In the genomic region with DNA sequence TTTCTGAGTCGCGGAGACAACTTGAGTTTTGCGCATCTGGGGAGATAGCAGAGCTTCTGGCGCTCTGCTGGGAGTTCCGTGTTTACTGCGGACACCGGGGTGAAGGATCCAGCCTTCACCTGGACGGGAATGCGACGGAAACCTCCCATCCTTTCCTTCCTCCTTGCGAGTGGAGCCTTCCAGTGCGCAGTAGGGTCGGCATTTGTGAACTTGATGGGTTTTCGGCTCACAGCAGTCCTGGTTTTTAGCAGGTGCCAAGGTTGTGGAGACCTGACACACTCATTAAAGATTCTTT, we compare ENCODE assay signal across 7 mouse cellular contexts. TPM values are rescaled to one million over a fixed set of nuclear protein-coding genes. Genes with fewer than 3 reads are reported as not detected.
A peak's percentile ranks its signal among the peaks of the same experiment; 100 is the strongest.
DNase-seq lines count a peak whose midpoint lies in the region; ATAC-seq lines count a peak whose summit lies in the region.

No protein-coding gene starts in this region.

- peak overlapping the region; percentile 97 for H3K27ac ChIP-seq in embryonic facial prominence, embryonic 12.5 days
- peak overlapping the region; percentile 95 for H3K27ac ChIP-seq in hindbrain, embryonic 12.5 days
- peak overlapping the region; percentile 94 for H3K27ac ChIP-seq in lung, embryonic 16.5 days (ENCODE audit: low read length)

- no peaks in the 10 kb centered on the region for H3K36me3 ChIP-seq in embryonic facial prominence, embryonic 12.5 days
- H3K36me3 ChIP-seq in hindbrain, embryonic 12.5 days: no peaks in the 10 kb centered on the region
- H3K36me3 ChIP-seq in lung, embryonic 16.5 days (ENCODE audit: control insufficient read depth, insufficient read depth, low read length): no peaks in the 10 kb centered on the region

- under 1% methylated on average over 14 of the region's 14 CpGs for WGBS in embryonic facial prominence, embryonic 12.5 days
- WGBS in hindbrain, embryonic 12.5 days: 0% methylated on average over 14 of the region's 14 CpGs
- 0% methylated on average over 14 of the region's 14 CpGs for WGBS in lung, embryonic 16.5 days

- H3K4me1 ChIP-seq in embryonic facial prominence, embryonic 12.5 days: no peaks in the 10 kb centered on the region
- peaks cover 3% of the 10 kb centered on the region; the same call in 1 of the 2 replicates for H3K4me1 ChIP-seq in hindbrain, embryonic 12.5 days
- peaks cover 6% of the 10 kb centered on the region; the same call in 1 of the 2 replicates for H3K4me1 ChIP-seq in lung, embryonic 16.5 days (replicated peaks; ENCODE audit: control insufficient read depth, insufficient read depth, low read length)

- peak overlapping the region; percentile 69 for H3K4me3 ChIP-seq in embryonic facial prominence, embryonic 12.5 days
- peak overlapping the region; percentile 87 for H3K4me3 ChIP-seq in hindbrain, embryonic 12.5 days
- peak overlapping the region; percentile 89 for H3K4me3 ChIP-seq in lung, embryonic 16.5 days (ENCODE audit: low read length)

- H3K9ac ChIP-seq in embryonic facial prominence, embryonic 12.5 days: peak overlapping the region; percentile 96
- H3K9ac ChIP-seq in hindbrain, embryonic 12.5 days: peak overlapping the region; percentile 92
- H3K9ac ChIP-seq in lung, embryonic 16.5 days (ENCODE audit: low read length): peak overlapping the region; percentile 95

- H3K9me3 ChIP-seq in embryonic facial prominence, embryonic 12.5 days: no peaks in the 10 kb centered on the region
- no peaks in the 10 kb centered on the region for H3K9me3 ChIP-seq in hindbrain, embryonic 12.5 days (replicated peaks)
- no peaks in the 10 kb centered on the region for H3K9me3 ChIP-seq in lung, embryonic 16.5 days (ENCODE audit: control insufficient read depth, low read length)

- DNase-seq in ovary, postnatal 10 days (ENCODE audit: low spot score): peak; percentile 22
- no peak for DNase-seq in ovary, postnatal 36 days (ENCODE audit: low spot score)
- no peak for DNase-seq in spleen, postnatal 14 days (ENCODE audit: low spot score in 2 of 2)
- no peak for DNase-seq in retina, embryonic 14.5 days (ENCODE audit: low spot score)

- peak overlapping the region; percentile 63 for H3K4me2 ChIP-seq in embryonic facial prominence, embryonic 12.5 days (replicated peaks)
- H3K4me2 ChIP-seq in hindbrain, embryonic 12.5 days (replicated peaks): peak overlapping the region; percentile 87
- H3K4me2 ChIP-seq in lung, embryonic 16.5 days (ENCODE audit: low read depth, low read length): peak overlapping the region; percentile 80

- H3K27me3 ChIP-seq in embryonic facial prominence, embryonic 12.5 days: no peaks in the 10 kb centered on the region
- no peaks in the 10 kb centered on the region for H3K27me3 ChIP-seq in hindbrain, embryonic 12.5 days
- no peaks in the 10 kb centered on the region for H3K27me3 ChIP-seq in lung, embryonic 16.5 days (ENCODE audit: control insufficient read depth, insufficient read depth, low read depth, low read length)

- ATAC-seq in embryonic facial prominence, embryonic 12.5 days (ENCODE audit: insufficient number of reproducible peaks, insufficient read depth, low FRiP score, low TSS enrichment): no peak
- peak; percentile 19 for ATAC-seq in hindbrain, embryonic 12.5 days (ENCODE audit: low FRiP score)
- ATAC-seq in lung, embryonic 16.5 days (ENCODE audit: low read depth): no peak

RNA-seq across cellular contexts. Expression of gene Spats2l, which starts 1.5 kb away (rescaled TPM):
- 106 and 109 TPM in 2 replicates for polyA plus RNA-seq in embryonic facial prominence, embryonic 12.5 days (2016; fragmentation: Nextera tagmentation; extraction: Ambion mirVana)
- 82.6 and 87.8 TPM in 2 replicates for polyA plus RNA-seq in hindbrain, embryonic 12.5 days (2016; fragmentation: Nextera tagmentation; extraction: Ambion mirVana)
- 69.1 and 76.9 TPM in 2 replicates for polyA plus RNA-seq in lung, embryonic 16.5 days (2015; fragmentation: Nextera tagmentation; extraction: Ambion mirVana)
